Mouse (Mus musculus) forebrain, postnatal 0 days (tissue): ENCODE measurements around the gene Zfp697. TPM values are rescaled to one million over a fixed set of nuclear protein-coding genes. Genes with fewer than 3 reads are reported as not detected.
"Not testable (repeated sequence)": the region's sequence is repeated elsewhere in the genome, so short reads cannot be mapped to it uniquely, and the experiment has no call there.

Source experiments
- ATAC-seq: fragments of 200-750 bp; cut with Nextera tagmentation; 2 replicates; pipeline ENCODE4 v1.8.0; 2017; ENCODE audit warnings: mild to moderate bottlenecking, moderate library complexity
- DNase-seq: peaks from one replicate; pipeline ENCODE4 v3.0.0-alpha.2; 2015
- H3K27ac ChIP-seq: fragments of 300-500 bp; sonication (generic); 2 replicates; pipeline ENCODE4 v1.5.1; 2014; ENCODE audit warnings: low read depth, mild to moderate bottlenecking, antibody characterized with exemption, low read length, moderate library complexity, mixed read lengths
- H3K27me3 ChIP-seq: fragments of 300-500 bp; sonication (generic); 2 replicates; pipeline ENCODE4 v1.6.1; 2014; ENCODE audit warnings: mild to moderate bottlenecking, low read length, mixed read lengths; ENCODE audit not compliant: insufficient read depth
- H3K36me3 ChIP-seq: fragments of 300-500 bp; sonication (generic); 2 replicates; pipeline ENCODE4 v1.6.1; 2014; ENCODE audit warnings: mild to moderate bottlenecking, moderate library complexity; ENCODE audit not compliant: insufficient read depth
- H3K4me1 ChIP-seq: fragments of 300-500 bp; sonication (generic); 2 replicates; pipeline ENCODE4 v1.6.1; 2014; ENCODE audit warnings: antibody characterized with exemption; ENCODE audit not compliant: insufficient read depth
- H3K4me2 ChIP-seq: fragments of 300-500 bp; sonication (generic); 2 replicates; pipeline ENCODE4 v1.6.1; 2014; ENCODE audit warnings: low read depth, mild to moderate bottlenecking, moderate library complexity
- H3K4me3 ChIP-seq: fragments of 300-500 bp; sonication (generic); 2 replicates; pipeline ENCODE4 v1.5.1; 2014; ENCODE audit warnings: low read depth, low read length, mixed read lengths
- H3K9ac ChIP-seq: fragments of 300-500 bp; sonication (generic); 2 replicates; pipeline ENCODE4 v1.6.1; 2014; ENCODE audit warnings: mild to moderate bottlenecking
- H3K9me3 ChIP-seq: fragments of 300-500 bp; sonication (generic); 2 replicates; pipeline ENCODE4 v1.6.1; 2016; ENCODE audit warnings: low read length
- CTCF ChIP-seq: sonication (generic); IDR thresholded peaks from 2 replicates; pipeline ENCODE4 v1.5.1; 2016; ENCODE audit warnings: antibody characterized with exemption, control low read depth, low read depth
- WGBS: fragments of 180-500 bp; shearing (Covaris S2); extraction: QIAGEN DNeasy Blood & Tissue Kit; methylation state at CpG from one replicate; pipeline ENCODE4 v1.1.7; 2014; 5-methylcytosine and 5-hydroxymethylcytosine counted together
- polyA plus RNA-seq: library from polyadenylated mRNA; unstranded; fragments of >200 nt; fragmentation: Nextera tagmentation; extraction: Ambion mirVana; gene quantifications from 2 replicates; pipeline ENCODE4 v1.2.1, GENCODE M21; 2015
- total RNA-seq: library from RNA; depleted of rRNA; stranded (reverse); fragments of >200 nt; gene quantifications from 2 replicates; pipeline ENCODE4 v1.2.3, GENCODE M21; 2014

Gene Zfp697
- total and polyA plus RNA-seq, 2 experiments from 2014 or later = 17.7 to 38.6 TPM

DNA sequence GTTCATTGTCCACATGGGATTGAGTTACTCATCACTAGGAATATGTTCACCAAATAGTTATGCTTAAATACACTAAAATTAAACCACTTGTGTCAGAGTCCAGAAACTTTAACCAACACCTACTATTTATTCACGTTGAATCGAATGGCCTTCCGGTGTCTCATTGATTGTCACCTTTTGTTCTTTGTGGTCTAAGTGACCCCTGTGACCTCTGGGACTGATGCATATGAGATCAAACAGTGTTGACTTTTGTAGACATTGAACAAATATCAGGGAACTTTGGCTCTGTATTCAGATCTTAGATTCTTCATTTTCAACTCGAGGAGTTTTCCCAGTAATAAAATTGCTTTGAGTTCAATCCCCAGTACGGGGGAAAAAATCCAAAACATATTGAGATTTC, 178.4 kb downstream of the Zfp697 start:
- DNase-seq, ATAC-seq, H3K4me2 ChIP-seq, H3K27ac ChIP-seq, H3K4me3 ChIP-seq, H3K9ac ChIP-seq, H3K36me3 ChIP-seq, H3K4me1 ChIP-seq, H3K9me3 ChIP-seq, H3K27me3 ChIP-seq: not testable (repeated sequence)
- WGBS = no CpG with 5 or more reads among the region's 5 CpGs

DNA sequence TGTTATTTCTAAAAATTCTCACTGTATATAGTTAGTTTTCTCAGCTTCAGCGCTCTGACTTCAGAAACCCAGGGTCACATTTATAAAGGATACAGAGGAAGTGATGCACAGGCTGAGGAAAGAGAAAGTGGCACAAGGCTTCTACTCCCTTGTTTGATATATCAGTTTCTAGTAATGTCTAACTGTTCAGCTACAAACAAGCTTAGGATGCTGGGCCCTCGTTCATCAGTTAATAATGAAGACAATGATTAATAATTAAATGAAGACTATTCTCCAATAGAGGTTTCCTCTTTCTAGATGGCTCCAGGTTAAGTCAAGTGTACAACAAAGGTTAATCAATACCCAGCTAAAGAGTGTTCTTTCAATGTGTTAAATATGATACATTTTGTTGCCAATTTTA, 181.6 kb downstream of the Zfp697 start:
- H3K27ac ChIP-seq, H3K4me1 ChIP-seq, H3K9me3 ChIP-seq, H3K9ac ChIP-seq, DNase-seq, H3K4me3 ChIP-seq, ATAC-seq, H3K4me2 ChIP-seq, H3K27me3 ChIP-seq, H3K36me3 ChIP-seq: not testable (repeated sequence)
- WGBS = no CpG with 5 or more reads among the region's 2 CpGs

DNA sequence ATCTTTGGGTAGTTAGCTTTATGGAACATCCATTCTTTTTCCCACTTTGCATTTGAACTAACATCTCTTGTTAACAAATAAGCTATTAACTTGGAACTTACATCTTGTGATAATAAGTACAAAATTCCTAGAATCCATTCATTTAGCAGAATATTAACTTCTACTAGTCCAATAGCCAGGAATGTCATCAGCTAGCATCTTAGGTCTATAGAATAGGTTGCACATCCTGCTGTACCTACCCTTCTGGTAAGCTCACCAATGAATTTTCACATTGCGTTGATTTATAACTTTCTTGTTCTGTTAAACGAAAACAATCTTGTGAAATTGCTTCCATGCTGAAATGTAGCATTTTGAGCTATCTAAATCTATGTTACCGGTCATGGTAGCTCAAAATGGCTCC, 182.6 kb downstream of the Zfp697 start:
- not testable (repeated sequence) for H3K9me3 ChIP-seq, H3K9ac ChIP-seq, ATAC-seq, H3K4me3 ChIP-seq, H3K36me3 ChIP-seq, DNase-seq, H3K27ac ChIP-seq, H3K4me1 ChIP-seq, H3K4me2 ChIP-seq, H3K27me3 ChIP-seq
- no CpG with 5 or more reads among the region's 3 CpGs for WGBS

DNA sequence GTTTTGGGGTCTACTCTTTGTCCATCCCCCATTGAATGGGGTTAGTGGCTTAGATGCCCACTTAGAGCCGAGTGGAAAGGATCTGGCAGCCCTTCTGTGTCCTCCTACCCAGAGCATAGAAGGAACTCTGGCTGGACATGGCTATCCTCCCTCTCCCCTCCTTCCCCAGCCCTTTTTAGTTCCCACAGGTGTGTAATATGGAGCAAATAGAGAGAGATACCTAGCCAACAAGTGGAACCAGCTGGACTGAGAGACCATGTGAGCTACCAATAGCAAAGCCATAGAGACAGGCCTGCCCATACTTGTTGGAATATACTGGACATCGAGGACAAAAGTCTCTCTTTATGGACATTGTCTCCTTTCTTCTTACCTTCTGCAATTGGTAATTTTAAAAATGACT, 185.5 kb downstream of the Zfp697 start:
- H3K4me2 ChIP-seq, H3K27ac ChIP-seq, H3K27me3 ChIP-seq, H3K4me1 ChIP-seq, DNase-seq, H3K9me3 ChIP-seq, H3K9ac ChIP-seq, ATAC-seq, H3K4me3 ChIP-seq, H3K36me3 ChIP-seq: not testable (repeated sequence)
- 93% methylated on average over 2 of the region's 2 CpGs for WGBS

DNA sequence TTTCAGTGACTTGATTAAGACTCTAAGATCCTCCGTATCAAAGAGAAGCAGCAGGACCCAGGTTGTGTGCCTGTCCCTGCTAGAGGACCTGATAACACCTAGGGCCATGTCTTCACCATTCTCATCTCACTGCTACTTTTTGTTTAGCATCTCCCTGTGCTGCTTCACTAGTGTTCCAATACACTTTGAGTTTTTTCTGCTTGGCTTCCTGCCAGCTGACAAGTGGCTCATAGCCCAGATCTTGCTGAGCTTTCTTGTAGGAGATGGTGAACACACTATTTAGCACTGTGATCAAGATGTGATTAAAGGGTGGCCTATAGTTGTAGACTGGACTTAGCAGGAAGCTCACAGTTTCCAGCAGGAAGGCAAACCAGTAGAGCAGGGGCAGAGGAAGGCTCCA, 198.8 kb downstream of the Zfp697 start:
- H3K4me2 ChIP-seq, H3K36me3 ChIP-seq, H3K4me3 ChIP-seq, H3K9ac ChIP-seq, H3K9me3 ChIP-seq, H3K27me3 ChIP-seq, H3K4me1 ChIP-seq, H3K27ac ChIP-seq: not testable (repeated sequence)
- peak; percentile 80 for DNase-seq
- WGBS = no CpG with 5 or more reads among the region's 1 CpGs
- peak; percentile 82 for ATAC-seq

DNA sequence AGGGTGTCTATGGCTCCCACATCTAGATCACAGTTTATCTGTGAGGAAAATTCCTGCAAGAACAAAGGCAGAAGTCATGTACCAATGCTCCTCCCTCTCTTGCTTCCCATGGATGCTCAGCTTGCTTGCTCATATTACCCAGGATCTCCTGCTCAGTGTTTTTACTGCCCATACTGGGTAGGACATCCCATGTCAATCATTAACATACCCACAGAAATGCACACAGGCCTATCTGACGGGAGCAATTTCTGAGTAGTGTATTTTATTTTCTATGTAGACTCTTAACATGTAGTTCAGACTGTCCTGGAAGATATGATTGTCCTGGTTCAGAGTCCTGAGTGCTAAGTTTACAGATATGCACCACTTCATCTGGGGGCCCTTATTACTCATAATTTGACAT, 199.9 kb downstream of the Zfp697 start:
- not testable (repeated sequence) for H3K27me3 ChIP-seq, H3K9ac ChIP-seq, H3K36me3 ChIP-seq, ATAC-seq, H3K4me2 ChIP-seq, H3K4me3 ChIP-seq, H3K4me1 ChIP-seq, H3K9me3 ChIP-seq, H3K27ac ChIP-seq, DNase-seq
- no CpG with 5 or more reads among the region's 1 CpGs for WGBS

DNA sequence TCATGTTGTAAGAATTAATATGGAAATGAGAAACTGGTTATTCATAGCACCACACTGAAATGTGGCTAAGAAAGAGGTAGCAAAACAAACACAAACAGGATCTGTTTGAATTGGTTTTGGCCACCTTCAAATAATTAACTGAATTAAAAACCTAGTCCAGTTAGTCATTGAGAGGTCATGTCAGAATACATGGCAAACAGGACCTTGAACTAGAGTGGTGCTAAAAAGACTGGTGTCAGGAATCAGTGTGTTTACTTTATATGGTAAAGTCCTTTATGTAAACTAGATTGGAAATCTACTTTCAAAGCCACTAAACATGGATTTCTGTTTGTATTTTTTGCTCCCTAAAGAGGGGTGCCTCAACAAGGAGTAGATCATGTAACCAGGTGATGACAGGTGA, 200.4 kb downstream of the Zfp697 start:
- H3K27me3 ChIP-seq, H3K27ac ChIP-seq, ATAC-seq, H3K9ac ChIP-seq, DNase-seq, H3K4me1 ChIP-seq, H3K36me3 ChIP-seq, H3K9me3 ChIP-seq, H3K4me2 ChIP-seq, H3K4me3 ChIP-seq: not testable (repeated sequence)

DNA sequence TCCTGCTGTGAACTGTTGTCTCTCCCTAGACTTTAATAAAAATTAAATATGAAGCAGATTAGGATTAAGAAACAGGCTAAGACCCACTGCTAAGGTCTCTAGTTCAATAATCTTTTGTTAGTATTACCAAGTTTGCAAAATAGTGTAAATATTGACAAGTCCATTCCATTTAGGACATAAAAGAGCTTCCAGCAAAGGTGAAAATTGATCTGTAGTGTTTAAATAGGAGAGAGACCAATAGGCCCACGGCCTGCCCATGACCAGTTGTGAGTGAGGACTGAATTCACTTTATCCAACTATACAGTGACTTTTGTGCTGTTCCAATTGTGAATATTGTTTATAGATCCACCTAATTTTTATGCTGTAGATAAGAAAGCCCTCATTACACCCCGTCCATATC, 205.5 kb downstream of the Zfp697 start:
- Histone ChIP-seq H3K4me2 (no peak overlapping the region), H3K27me3 (no peaks in the 10 kb centered on the region), H3K4me3 (no peak overlapping the region), H3K27ac (no peak overlapping the region), H3K9me3 (no peaks in the 10 kb centered on the region), H3K9ac (no peak overlapping the region), H3K36me3 (no peaks in the 10 kb centered on the region), H3K4me1 (no peaks in the 10 kb centered on the region)
- WGBS = 93% methylated on average over 2 of the region's 2 CpGs
- no peak for TF ChIP-seq CTCF
- DNase-seq (no peak), ATAC-seq (no peak)
